Mouse (Mus musculus) intestine, embryonic 14.5 days (tissue): ENCODE measurements around the gene Frmd4a. TPM values are rescaled to one million over a fixed set of nuclear protein-coding genes. Genes with fewer than 3 reads are reported as not detected.

Source experiments
- ATAC-seq: fragments of 200-750 bp; cut with Nextera tagmentation; replicated peaks from 2 replicates; pipeline ENCODE4 v1.8.0; 2017; ENCODE audit warnings: low read depth, moderate number of reproducible peaks, moderate TSS enrichment, moderate library complexity; ENCODE audit not compliant: low FRiP score, low TSS enrichment
- DNase-seq: peaks from one replicate; pipeline ENCODE4 v3.0.0-alpha.2; 2018; ENCODE audit warnings: low spot score
- H3K27ac ChIP-seq: fragments of 300-500 bp; sonication (generic); 2 replicates; pipeline ENCODE4 v1.5.1; 2014; ENCODE audit warnings: low read depth, mild to moderate bottlenecking, control low read depth
- H3K27me3 ChIP-seq: fragments of 300-500 bp; sonication (generic); replicated peaks from 2 replicates; pipeline ENCODE4 v1.6.1; 2014; ENCODE audit warnings: low read length, control low read depth; ENCODE audit not compliant: control insufficient read depth, insufficient read depth
- H3K36me3 ChIP-seq: fragments of 300-500 bp; sonication (generic); 2 replicates; pipeline ENCODE4 v1.6.1; 2014; ENCODE audit warnings: low read length, control low read depth; ENCODE audit not compliant: control insufficient read depth, insufficient read depth
- H3K4me1 ChIP-seq: fragments of 300-500 bp; sonication (generic); replicated peaks from 2 replicates; pipeline ENCODE4 v1.6.1; 2014; ENCODE audit warnings: low read length, control low read depth, mixed read lengths; ENCODE audit not compliant: control insufficient read depth, insufficient read depth
- H3K4me2 ChIP-seq: fragments of 300-500 bp; sonication (generic); 2 replicates; pipeline ENCODE4 v1.6.1; 2014; ENCODE audit warnings: low read length
- H3K4me3 ChIP-seq: fragments of 300-500 bp; sonication (generic); 2 replicates; pipeline ENCODE4 v1.5.1; 2014; ENCODE audit warnings: low read depth, low read length, control low read depth, mixed read lengths
- H3K9ac ChIP-seq: fragments of 300-500 bp; sonication (generic); 2 replicates; pipeline ENCODE4 v1.6.1; 2014; ENCODE audit warnings: mild to moderate bottlenecking, low read length
- H3K9me3 ChIP-seq: fragments of 300-500 bp; sonication (generic); 2 replicates; pipeline ENCODE4 v1.6.1; 2016; ENCODE audit warnings: low read length, control low read depth; ENCODE audit not compliant: control insufficient read depth
- WGBS: fragments of 180-500 bp; shearing (Covaris S2); extraction: QIAGEN DNeasy Blood & Tissue Kit; methylation state at CpG from one replicate; pipeline ENCODE4 v1.1.7; 2014; 5-methylcytosine and 5-hydroxymethylcytosine counted together
- polyA plus RNA-seq: library from polyadenylated mRNA; unstranded; fragments of >200 nt; fragmentation: Nextera tagmentation; extraction: Ambion mirVana; gene quantifications from 2 replicates; pipeline ENCODE4 v1.2.1, GENCODE M21; 2014

Gene Frmd4a
- polyA plus RNA-seq, 1 experiment from 2014 or later: 28.8 TPM

GRCm38 (mm10) chr2:4412870-4413595 is 395.5 kb downstream of the Frmd4a start:
- H3K4me2 ChIP-seq: no peak overlapping the region
- no peaks in the 10 kb centered on the region for H3K9me3 ChIP-seq
- no peak overlapping the region for H3K4me3 ChIP-seq
- 30% methylated on average over 5 of the region's 5 CpGs for WGBS
- H3K27me3 ChIP-seq: no peaks in the 10 kb centered on the region
- no peaks in the 10 kb centered on the region for H3K36me3 ChIP-seq
- H3K9ac ChIP-seq: no peak overlapping the region
- peaks cover 18% of the 10 kb centered on the region for H3K4me1 ChIP-seq
- H3K27ac ChIP-seq: peak overlapping the region; percentile 27; the same call in 1 of the 2 replicates
- no peak for DNase-seq
- ATAC-seq: peak; percentile 81; the same call in 1 of the 2 replicates

GRCm38 (mm10) chr2:4413596-4414335 is 396.2 kb downstream of the Frmd4a start:
- Histone ChIP-seq H3K27me3 (no peaks in the 10 kb centered on the region), H3K4me1 (peaks cover 18% of the 10 kb centered on the region), H3K9me3 (no peaks in the 10 kb centered on the region), H3K36me3 (no peaks in the 10 kb centered on the region), H3K4me2 (no peak overlapping the region), H3K4me3 (no peak overlapping the region), H3K9ac (no peak overlapping the region), H3K27ac (no peak overlapping the region; the same call in 1 of the 2 replicates)
- ATAC-seq: no peak
- no peak for DNase-seq
- 86% methylated on average over 16 of the region's 16 CpGs for WGBS

- DNase-seq (no peak), ATAC-seq (no peak)
- H3K27ac ChIP-seq: no peak overlapping the region
- no peaks in the 10 kb centered on the region for H3K27me3 ChIP-seq
- no peak overlapping the region for H3K9ac ChIP-seq
- 88% methylated on average over 4 of the region's 4 CpGs for WGBS
- H3K36me3 ChIP-seq: no peaks in the 10 kb centered on the region
- no peaks in the 10 kb centered on the region for H3K4me1 ChIP-seq
- H3K9me3 ChIP-seq: no peaks in the 10 kb centered on the region
- no peak overlapping the region for H3K4me3 ChIP-seq
- H3K4me2 ChIP-seq: no peak overlapping the region
Observed at GRCm38 (mm10) chr2:4420679-4421312, 403.3 kb downstream of the Frmd4a start.

GRCm38 (mm10) chr2:4421757-4422156 is 404.2 kb downstream of the Frmd4a start:
- no peak for DNase-seq
- ATAC-seq: no peak
- no peaks in the 10 kb centered on the region for H3K27me3 ChIP-seq

GRCm38 (mm10) chr2:4423896-4424295 is 406.4 kb downstream of the Frmd4a start:
- Histone ChIP-seq H3K27ac (no peak overlapping the region), H3K9me3 (no peaks in the 10 kb centered on the region), H3K4me3 (no peak overlapping the region), H3K4me1 (no peaks in the 10 kb centered on the region), H3K36me3 (no peaks in the 10 kb centered on the region), H3K27me3 (no peaks in the 10 kb centered on the region), H3K9ac (no peak overlapping the region), H3K4me2 (no peak overlapping the region)
- WGBS: 84% methylated on average over 6 of the region's 6 CpGs
- DNase-seq: no peak
- no peak for ATAC-seq

More at GRCm38 (mm10) chr2:4421757-4422156, 404.2 kb downstream of the Frmd4a start:
- WGBS: 26% methylated on average over 2 of the region's 2 CpGs
- H3K36me3 ChIP-seq: no peaks in the 10 kb centered on the region
- no peak overlapping the region for H3K4me2 ChIP-seq
- H3K4me1 ChIP-seq: no peaks in the 10 kb centered on the region
- H3K9me3 ChIP-seq: no peaks in the 10 kb centered on the region
- no peak overlapping the region for H3K4me3 ChIP-seq
- H3K27ac ChIP-seq: no peak overlapping the region
- no peak overlapping the region for H3K9ac ChIP-seq

GRCm38 (mm10) chr2:4428407-4428855 is 410.9 kb downstream of the Frmd4a start:
- Histone ChIP-seq H3K9me3 (no peaks in the 10 kb centered on the region), H3K4me1 (no peaks in the 10 kb centered on the region), H3K4me3 (no peak overlapping the region), H3K4me2 (no peak overlapping the region), H3K27ac (no peak overlapping the region), H3K36me3 (no peaks in the 10 kb centered on the region), H3K27me3 (no peaks in the 10 kb centered on the region), H3K9ac (no peak overlapping the region)
- ATAC-seq (no peak), DNase-seq (no peak)
- WGBS: 80% methylated on average over 7 of the region's 7 CpGs

GRCm38 (mm10) chr2:4433119-4433518 is 415.6 kb downstream of the Frmd4a start:
- DNase-seq (no peak), ATAC-seq (no peak)
- Histone ChIP-seq H3K4me3 (no peak overlapping the region), H3K9me3 (no peaks in the 10 kb centered on the region), H3K27me3 (no peaks in the 10 kb centered on the region), H3K9ac (no peak overlapping the region), H3K36me3 (no peaks in the 10 kb centered on the region; the same call in 1 of the 2 replicates), H3K4me2 (no peak overlapping the region), H3K27ac (no peak overlapping the region), H3K4me1 (no peaks in the 10 kb centered on the region)
- WGBS: 62% methylated on average over 4 of the region's 4 CpGs

- no peak overlapping the region for H3K9ac ChIP-seq
- no peaks in the 10 kb centered on the region for H3K4me1 ChIP-seq
- no peaks in the 10 kb centered on the region; the same call in 1 of the 2 replicates for H3K36me3 ChIP-seq
- H3K4me3 ChIP-seq: no peak overlapping the region
- no peak for DNase-seq
- H3K9me3 ChIP-seq: no peaks in the 10 kb centered on the region
- no peak overlapping the region for H3K4me2 ChIP-seq
- ATAC-seq: no peak
- no peak overlapping the region for H3K27ac ChIP-seq
- 82% methylated on average over 8 of the region's 8 CpGs for WGBS
- H3K27me3 ChIP-seq: no peaks in the 10 kb centered on the region
Observed at GRCm38 (mm10) chr2:4435051-4435450, 417.5 kb downstream of the Frmd4a start.
